Mouse (Mus musculus): ENCODE results near the gene Tanc1.

- TF ChIP-seq POLR2A (IDR thresholded peaks at IDR 0.05; ENCODE audit: borderline replicate concordance, extremely low read depth, insufficient read depth, insufficient read length, poor library complexity, severe bottlenecking) (no peak), CTCF (IDR thresholded peaks at IDR 0.05; ENCODE audit: borderline replicate concordance, extremely low read depth, insufficient read depth, insufficient read length) (no peak)
Measured at GRCm38 (mm10) chr2:59656680-59657079, 44.8 kb downstream of the Tanc1 start.

Measured in brain, embryonic 14.5 days (tissue).